8 mouse cellular contexts compared by ENCODE assay signal in the genomic region with DNA sequence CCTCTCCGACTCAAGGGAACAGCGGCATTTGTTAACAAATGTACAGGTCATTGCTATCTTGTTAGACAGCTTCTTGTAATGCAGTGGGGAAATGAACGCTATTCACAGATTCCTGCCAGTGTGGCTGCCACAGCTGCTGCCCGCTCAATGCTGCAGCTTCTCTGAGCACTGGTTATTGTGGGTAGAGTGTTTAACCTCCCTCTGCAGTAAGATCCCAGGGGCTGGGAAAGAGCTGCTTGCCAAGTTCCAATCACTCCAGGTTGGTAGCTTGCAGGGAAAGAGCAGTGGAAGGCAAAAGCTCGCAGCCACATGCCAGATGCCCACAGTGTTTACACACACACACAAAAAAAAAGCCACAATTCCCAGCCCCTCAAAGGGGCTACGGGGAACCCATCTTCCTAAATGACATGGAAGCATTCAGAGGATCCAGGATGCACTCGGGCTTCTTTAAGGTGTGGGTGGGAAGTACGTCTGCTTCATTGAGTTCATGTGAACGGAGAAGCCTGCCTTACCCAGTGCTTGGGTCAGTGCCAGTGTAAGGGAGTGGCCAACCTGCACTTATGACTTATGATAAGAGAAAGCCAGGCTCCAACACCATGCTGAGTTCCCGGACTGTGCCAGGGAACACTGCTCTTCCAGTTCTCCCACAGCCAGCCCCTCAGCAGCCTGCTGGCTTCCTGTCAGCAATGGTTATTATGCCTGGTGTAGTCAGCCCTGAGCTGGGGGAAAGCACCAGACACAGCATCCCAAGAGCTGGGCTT. TPM values are rescaled to one million over a fixed set of nuclear protein-coding genes. Genes with fewer than 3 reads are reported as not detected.
DNase-seq lines count a peak whose midpoint lies in the region.

No protein-coding gene starts in this region.

- peaks cover 16% of the 10 kb centered on the region for H3K36me3 ChIP-seq in heart, embryonic 10.5 days

- intact Hi-C loops in heart, postnatal 10 days (cut with DNase I), result no loop called here

- H3K27ac ChIP-seq in heart, embryonic 10.5 days, result no peak overlapping the region

- H3K4me3 ChIP-seq in heart, embryonic 10.5 days, result no peak overlapping the region

- H3K9me3 ChIP-seq in heart, embryonic 10.5 days, result no peaks in the 10 kb centered on the region

- peaks cover 4% of the 10 kb centered on the region; the same call in 1 of the 2 replicates for H3K27me3 ChIP-seq in heart, embryonic 10.5 days (ENCODE audit: insufficient read depth, poor library complexity, severe bottlenecking)

- H3K4me1 ChIP-seq in heart, embryonic 10.5 days, result peaks cover 39% of the 10 kb centered on the region

- DNase-seq in heart, adult 18-20 months, result peak; percentile 82 to 85
- no peak for DNase-seq in heart, embryonic 10.5 days (ENCODE audit: low spot score)
- DNase-seq in urinary bladder, postnatal 25 days (ENCODE audit: low spot score), result peak; percentile 35
- no peak for DNase-seq in urinary bladder, postnatal 4 days (ENCODE audit: low spot score in 2 of 2)
- DNase-seq in heart, postnatal 10 days, result peak; percentile 88 to 89
- DNase-seq in lung, postnatal 25 days (ENCODE audit: low spot score), result peak; percentile 74
- no peak for DNase-seq in thymus, postnatal 10 days (ENCODE audit: low spot score in 2 of 2)
- DNase-seq in kidney, adult 8-10 months, result no peak

- 75% methylated on average over 10 of the region's 10 CpGs for WGBS in heart, embryonic 10.5 days

RNA-seq across cellular contexts. Expression of a gene that starts 14.2 kb away (rescaled TPM):
- total RNA-seq in heart, adult 18-20 months (2021), result 100 to 1,000 TPM in 1 of 2 experiments, 10 to 100 TPM in 1; 88.5 to 102 TPM
- polyA plus RNA-seq in heart, embryonic 10.5 days (2016; fragmentation: Nextera tagmentation; extraction: Ambion mirVana), result 32.9 and 34.0 TPM in 2 replicates
- total RNA-seq in heart, postnatal 10 days (2021), result 10 to 100 TPM; 56.2 to 61.7 TPM

RNA-seq across cellular contexts. Expression of a gene that starts 44.9 kb away (rescaled TPM):
- not detected for total RNA-seq in heart, adult 18-20 months (2021)
- polyA plus RNA-seq in heart, embryonic 10.5 days (2016; fragmentation: Nextera tagmentation; extraction: Ambion mirVana), result not detected in 2 replicates
- not detected for total RNA-seq in heart, postnatal 10 days (2021)

Comparison
In these comparisons a context has a peak if more than half of its experiments do, and no peak if none do; other contexts are left out.
1. DNase-seq: peak in heart, adult 18-20 months (2 of 2), urinary bladder, postnatal 25 days (single experiment), heart, postnatal 10 days (2 of 2) and lung, postnatal 25 days (single experiment); none in heart, embryonic 10.5 days (single experiment), urinary bladder, postnatal 4 days (0 of 2), thymus, postnatal 10 days (0 of 2) and kidney, adult 8-10 months (0 of 2).